Mouse (Mus musculus): Measurements from ENCODE around the gene Glmp. TPM values are rescaled to one million over a fixed set of nuclear protein-coding genes. Genes with fewer than 3 reads are reported as not detected.
"Not testable (repeated sequence)": the region's sequence is repeated elsewhere in the genome, so short reads cannot be mapped to it uniquely, and the experiment has no call there.

The Glmp gene
- polyA plus RNA-seq, 1 experiment from 2014 or later, result 69.4 TPM

GRCm38 (mm10) chr3:88364337-88364736 lies 39.5 kb downstream of the Glmp start, which contains the start of gene Paqr6:
TSS of gene Paqr6 (plus strand) at chr3:88364584.
- WGBS, result 2% methylated on average over 16 of the region's 16 CpGs
- no peak for ATAC-seq (ENCODE audit: low FRiP score)

GRCm38 (mm10) chr3:88365705-88366361 lies 41.0 kb downstream of the Glmp start:
- H3K27me3 ChIP-seq (ENCODE audit: control insufficient read depth, insufficient read depth, low read length), result peaks cover 9% of the 10 kb centered on the region
- H3K4me1 ChIP-seq (replicated peaks; ENCODE audit: control insufficient read depth, insufficient read depth, low read length), result no peaks in the 10 kb centered on the region; the same call in 1 of the 2 replicates
- ATAC-seq (ENCODE audit: low FRiP score), result no peak
- 39% methylated on average over 34 of the region's 34 CpGs for WGBS
- 0 out of 2 replicates have a peak overlapping the region, but pooled peaks have one; percentile 5 for H3K4me2 ChIP-seq (replicated peaks; ENCODE audit: low read depth, low read length)
- H3K27ac ChIP-seq (ENCODE audit: low read depth, low read length), result no peak overlapping the region
- DNase-seq (ENCODE audit: low spot score), result no peak
- no peak overlapping the region for H3K4me3 ChIP-seq (ENCODE audit: low read depth, low read length)
- H3K36me3 ChIP-seq (ENCODE audit: control insufficient read depth, insufficient read depth, low read length), result peaks cover 2% of the 10 kb centered on the region; the same call in 1 of the 2 replicates
- 0 out of 2 replicates have a peak overlapping the region, but pooled peaks have one; percentile 45 for H3K9ac ChIP-seq (ENCODE audit: low read depth, low read length)
- H3K9me3 ChIP-seq (ENCODE audit: control insufficient read depth, low read length), result no peaks in the 10 kb centered on the region

More at GRCm38 (mm10) chr3:88364337-88364736, 39.5 kb downstream of the Glmp start, which contains the start of gene Paqr6:
- H3K27me3 ChIP-seq (ENCODE audit: control insufficient read depth, insufficient read depth, low read length), result peaks cover 9% of the 10 kb centered on the region
- no peak within 1 kb of the TSS for H3K4me3 ChIP-seq (ENCODE audit: low read depth, low read length)
- no peaks in the 10 kb centered on the region; the same call in 1 of the 2 replicates for H3K4me1 ChIP-seq (replicated peaks; ENCODE audit: control insufficient read depth, insufficient read depth, low read length)
- H3K4me2 ChIP-seq (replicated peaks; ENCODE audit: low read depth, low read length), result no peak within 1 kb of the TSS
- peak; percentile 58 for DNase-seq (ENCODE audit: low spot score)
- no peak within 1 kb of the TSS for H3K9ac ChIP-seq (ENCODE audit: low read depth, low read length)
- no peaks in the 10 kb centered on the region for H3K9me3 ChIP-seq (ENCODE audit: control insufficient read depth, low read length)
- H3K36me3 ChIP-seq (ENCODE audit: control insufficient read depth, insufficient read depth, low read length), result peaks cover 2% of the 10 kb centered on the region; the same call in 1 of the 2 replicates
- 0 out of 2 replicates have a peak within 1 kb of the TSS, but pooled peaks have one; percentile 17 for H3K27ac ChIP-seq (ENCODE audit: low read depth, low read length)

- not testable (repeated sequence) for H3K4me3 ChIP-seq (ENCODE audit: low read depth, low read length); H3K4me1 ChIP-seq (replicated peaks; ENCODE audit: control insufficient read depth, insufficient read depth, low read length); H3K9me3 ChIP-seq (ENCODE audit: control insufficient read depth, low read length); H3K36me3 ChIP-seq (ENCODE audit: control insufficient read depth, insufficient read depth, low read length); H3K27ac ChIP-seq (ENCODE audit: low read depth, low read length); H3K9ac ChIP-seq (ENCODE audit: low read depth, low read length); H3K27me3 ChIP-seq (ENCODE audit: control insufficient read depth, insufficient read depth, low read length)
- DNase-seq (ENCODE audit: low spot score) (peak; percentile 58), ATAC-seq (ENCODE audit: low FRiP score) (peak; percentile 79)
- WGBS, result under 1% methylated on average over 14 of the region's 22 CpGs
- H3K4me2 ChIP-seq (replicated peaks; ENCODE audit: low read depth, low read length), result peak overlapping the region; percentile 26; the same call in 1 of the 2 replicates
Measured at GRCm38 (mm10) chr3:88366830-88367428, 42.1 kb downstream of the Glmp start.

- 52% methylated on average over 3 of the region's 7 CpGs for WGBS
- not testable (repeated sequence) for H3K36me3 ChIP-seq (ENCODE audit: control insufficient read depth, insufficient read depth, low read length); H3K9me3 ChIP-seq (ENCODE audit: control insufficient read depth, low read length); H3K4me2 ChIP-seq (replicated peaks; ENCODE audit: low read depth, low read length); H3K27me3 ChIP-seq (ENCODE audit: control insufficient read depth, insufficient read depth, low read length); DNase-seq (ENCODE audit: low spot score); H3K27ac ChIP-seq (ENCODE audit: low read depth, low read length); H3K9ac ChIP-seq (ENCODE audit: low read depth, low read length); H3K4me1 ChIP-seq (replicated peaks; ENCODE audit: control insufficient read depth, insufficient read depth, low read length); H3K4me3 ChIP-seq (ENCODE audit: low read depth, low read length)
- peak; percentile 41 for ATAC-seq (ENCODE audit: low FRiP score)
Measured at GRCm38 (mm10) chr3:88367517-88367916, 42.7 kb downstream of the Glmp start.

- H3K27me3 ChIP-seq (ENCODE audit: control insufficient read depth, insufficient read depth, low read length); H3K9ac ChIP-seq (ENCODE audit: low read depth, low read length); H3K4me1 ChIP-seq (replicated peaks; ENCODE audit: control insufficient read depth, insufficient read depth, low read length); H3K9me3 ChIP-seq (ENCODE audit: control insufficient read depth, low read length); DNase-seq (ENCODE audit: low spot score); H3K27ac ChIP-seq (ENCODE audit: low read depth, low read length); H3K4me3 ChIP-seq (ENCODE audit: low read depth, low read length); ATAC-seq (ENCODE audit: low FRiP score); H3K4me2 ChIP-seq (replicated peaks; ENCODE audit: low read depth, low read length); H3K36me3 ChIP-seq (ENCODE audit: control insufficient read depth, insufficient read depth, low read length): not testable (repeated sequence)
- 91% methylated on average over 7 of the region's 7 CpGs for WGBS
Measured at GRCm38 (mm10) chr3:88368511-88368910, 43.7 kb downstream of the Glmp start.

- not testable (repeated sequence) for H3K4me3 ChIP-seq (ENCODE audit: low read depth, low read length); H3K4me1 ChIP-seq (replicated peaks; ENCODE audit: control insufficient read depth, insufficient read depth, low read length); H3K9ac ChIP-seq (ENCODE audit: low read depth, low read length); H3K27me3 ChIP-seq (ENCODE audit: control insufficient read depth, insufficient read depth, low read length); H3K4me2 ChIP-seq (replicated peaks; ENCODE audit: low read depth, low read length); DNase-seq (ENCODE audit: low spot score); H3K9me3 ChIP-seq (ENCODE audit: control insufficient read depth, low read length); ATAC-seq (ENCODE audit: low FRiP score); H3K36me3 ChIP-seq (ENCODE audit: control insufficient read depth, insufficient read depth, low read length); H3K27ac ChIP-seq (ENCODE audit: low read depth, low read length)
- WGBS, result 95% methylated on average over 9 of the region's 9 CpGs
Measured at GRCm38 (mm10) chr3:88372643-88373042, 47.8 kb downstream of the Glmp start, which contains the start of gene Bglap3. TSS of gene Bglap3 (minus strand) at chr3:88372743.

GRCm38 (mm10) chr3:88375750-88376626 lies 51.2 kb downstream of the Glmp start:
- not testable (repeated sequence) for H3K36me3 ChIP-seq (ENCODE audit: control insufficient read depth, insufficient read depth, low read length); H3K9me3 ChIP-seq (ENCODE audit: control insufficient read depth, low read length); H3K4me3 ChIP-seq (ENCODE audit: low read depth, low read length); H3K27me3 ChIP-seq (ENCODE audit: control insufficient read depth, insufficient read depth, low read length); H3K4me1 ChIP-seq (replicated peaks; ENCODE audit: control insufficient read depth, insufficient read depth, low read length)
- peak overlapping the region; percentile 37; the same call in 1 of the 2 replicates for H3K9ac ChIP-seq (ENCODE audit: low read depth, low read length)
- peak overlapping the region; percentile 11 for H3K4me2 ChIP-seq (replicated peaks; ENCODE audit: low read depth, low read length)
- ATAC-seq (ENCODE audit: low FRiP score), result peak; percentile 90
- WGBS, result 10% methylated on average over 16 of the region's 19 CpGs
- 0 out of 2 replicates have a peak overlapping the region, but pooled peaks have one; percentile 51 for H3K27ac ChIP-seq (ENCODE audit: low read depth, low read length)
- DNase-seq (ENCODE audit: low spot score), result peak; percentile 67

- not testable (repeated sequence) for H3K36me3 ChIP-seq (ENCODE audit: control insufficient read depth, insufficient read depth, low read length); H3K9ac ChIP-seq (ENCODE audit: low read depth, low read length); H3K27me3 ChIP-seq (ENCODE audit: control insufficient read depth, insufficient read depth, low read length); H3K4me3 ChIP-seq (ENCODE audit: low read depth, low read length); H3K9me3 ChIP-seq (ENCODE audit: control insufficient read depth, low read length); DNase-seq (ENCODE audit: low spot score); H3K4me1 ChIP-seq (replicated peaks; ENCODE audit: control insufficient read depth, insufficient read depth, low read length); H3K4me2 ChIP-seq (replicated peaks; ENCODE audit: low read depth, low read length)
- 16% methylated on average over 5 of the region's 7 CpGs for WGBS
- H3K27ac ChIP-seq (ENCODE audit: low read depth, low read length), result 0 out of 2 replicates have a peak overlapping the region, but pooled peaks have one; percentile 51
- 0 out of 2 replicates have a peak, but pooled peaks have one; percentile 28 for ATAC-seq (ENCODE audit: low FRiP score)
Measured at GRCm38 (mm10) chr3:88376644-88377043, 51.8 kb downstream of the Glmp start.
